Mouse (Mus musculus) lung, adult 2 months (tissue): ENCODE measurements around the gene Glp1r. TPM values are rescaled to one million over a fixed set of nuclear protein-coding genes. Genes with fewer than 3 reads are reported as not detected.

Experiments
- DNase-seq: peaks from one replicate; pipeline ENCODE4 v3.0.0; 2022
- H3K4me1 ChIP-seq: fragments of 200-500 bp; 2 replicates; pipeline ENCODE4 v1.6.1; 2011; ENCODE audit warnings: low read length; ENCODE audit not compliant: control insufficient read depth, insufficient read depth
- H3K4me3 ChIP-seq: fragments of 200-500 bp; replicated peaks from 2 replicates; pipeline ENCODE3; 2011; ENCODE audit warnings: low read depth, mild to moderate bottlenecking, control low read depth, low read length; ENCODE audit errors: extremely low read depth
- CTCF ChIP-seq: fragments of 200-500 bp; IDR thresholded peaks from 2 replicates; pipeline ENCODE4 v1.5.1; 2011; ENCODE audit warnings: mild to moderate bottlenecking, low read length, control low read depth; ENCODE audit not compliant: insufficient read depth
- POLR2A ChIP-seq: fragments of 200-500 bp; IDR thresholded peaks from 2 replicates; pipeline ENCODE4 v1.6.1; 2011; ENCODE audit warnings: low read depth, mild to moderate bottlenecking, control low read depth, low read length, borderline replicate concordance; ENCODE audit errors: extremely low read depth
- WGBS: fragments of 180-500 bp; shearing (Covaris S2); methylation state at CpG from one replicate; pipeline ENCODE4 v1.1.7; 2018; 5-methylcytosine and 5-hydroxymethylcytosine counted together
- polyA plus RNA-seq: library from polyadenylated mRNA; depleted of rRNA; stranded (reverse); fragments of >200 nt; gene quantifications from 2 replicates; pipeline ENCODE4 v1.2.3, GENCODE M21; 2012

Glp1r gene
- polyA plus RNA-seq, 1 experiment: 54.1 TPM

GRCm38 (mm10) chr17:30877456-30877855, 24.2 kb upstream of the Glp1r start:
- WGBS: 68% methylated on average over 7 of the region's 7 CpGs

DNA sequence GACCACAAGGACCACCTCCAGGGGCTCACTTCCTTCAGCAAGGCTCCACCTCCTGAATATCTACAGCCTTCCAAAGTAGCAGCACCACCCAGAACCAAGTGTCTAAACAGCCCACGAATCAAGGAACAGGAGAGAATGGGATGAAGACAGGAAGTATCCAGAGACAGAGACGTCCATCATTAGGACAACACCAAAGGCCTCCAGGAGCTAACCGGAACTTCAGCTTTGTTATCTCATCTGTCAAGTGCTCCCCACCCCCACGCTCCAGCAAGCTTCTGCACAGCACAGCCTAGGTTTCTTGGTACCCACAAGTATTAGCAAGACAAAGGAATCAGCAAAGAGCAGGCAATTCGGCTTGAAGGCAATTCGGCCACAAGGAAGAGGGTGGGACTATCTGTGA, 23.0 kb upstream of the Glp1r start:
- Histone ChIP-seq H3K4me1 (peaks cover 8% of the 10 kb centered on the region), H3K4me3 (no peak overlapping the region)
- no peak for DNase-seq
- TF ChIP-seq POLR2A: no peak
- TF ChIP-seq CTCF: no peak
- WGBS: 23% methylated on average over 6 of the region's 6 CpGs

More at GRCm38 (mm10) chr17:30877456-30877855, 24.2 kb upstream of the Glp1r start:
- H3K4me3 ChIP-seq: no peak overlapping the region
- TF ChIP-seq POLR2A: no peak
- TF ChIP-seq CTCF: no peak
- no peak for DNase-seq
- no peaks in the 10 kb centered on the region for H3K4me1 ChIP-seq

DNA sequence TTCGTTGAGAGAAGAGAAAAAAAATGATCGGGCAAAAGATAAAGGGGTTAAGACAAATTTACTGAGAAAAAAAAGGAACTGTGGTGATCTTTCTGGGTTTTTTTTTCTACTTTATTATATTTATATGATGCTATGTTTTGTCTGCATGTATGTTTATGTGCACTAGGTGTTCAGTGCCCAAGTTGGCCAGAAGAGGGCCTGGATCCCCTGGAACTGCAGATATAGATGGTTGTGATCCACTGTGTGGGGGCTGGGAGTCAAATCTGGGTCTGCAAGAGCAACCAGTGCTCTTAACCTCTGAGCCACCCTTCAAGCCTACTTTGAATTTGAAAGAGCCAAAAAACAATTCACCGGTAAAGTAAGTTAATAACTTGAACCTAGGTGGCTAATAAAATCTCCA, 21.2 kb upstream of the Glp1r start:
- no peak for DNase-seq
- Histone ChIP-seq H3K4me3 (no peak overlapping the region), H3K4me1 (peaks cover 8% of the 10 kb centered on the region)
- TF ChIP-seq POLR2A: no peak
- TF ChIP-seq CTCF: no peak
- WGBS: 89% methylated on average over 3 of the region's 3 CpGs

DNA sequence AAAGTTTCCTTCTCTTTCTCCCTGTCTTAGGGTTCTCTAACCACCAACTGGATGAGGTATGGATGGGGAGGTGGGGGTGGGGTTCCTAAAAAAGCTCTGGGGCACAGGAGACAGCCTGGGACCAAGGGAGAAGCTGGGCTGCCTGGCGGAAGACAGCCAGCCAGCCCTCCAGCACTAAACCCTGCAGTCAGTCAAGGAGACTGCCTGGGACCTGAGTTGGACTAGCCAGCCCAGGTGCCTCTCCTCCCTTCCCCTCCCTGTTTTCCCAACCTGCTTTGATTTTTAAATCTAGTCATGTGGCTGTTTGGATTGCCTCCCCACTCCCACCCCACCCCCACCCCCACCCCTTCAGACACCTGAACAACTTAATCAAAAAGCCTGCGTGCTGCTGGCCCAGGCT, 20.6 kb upstream of the Glp1r start:
- 67% methylated on average over 2 of the region's 2 CpGs for WGBS
- no peak for DNase-seq
- no peak for TF ChIP-seq POLR2A
- no peak for TF ChIP-seq CTCF
- peaks cover 8% of the 10 kb centered on the region for H3K4me1 ChIP-seq
- no peak overlapping the region for H3K4me3 ChIP-seq

- Histone ChIP-seq H3K4me1 (peaks cover 8% of the 10 kb centered on the region), H3K4me3 (no peak overlapping the region)
- TF ChIP-seq CTCF: no peak
- no peak for TF ChIP-seq POLR2A
- 1% methylated on average over 6 of the region's 6 CpGs for WGBS
- DNase-seq: no peak
These were observed 19.4 kb upstream of the Glp1r start for GRCm38 (mm10) chr17:30882206-30882605.

GRCm38 (mm10) chr17:30883534-30883933, 18.1 kb upstream of the Glp1r start:
- TF ChIP-seq CTCF (no peak), POLR2A (no peak)
- peaks cover 8% of the 10 kb centered on the region for H3K4me1 ChIP-seq
- WGBS: 43% methylated on average over 8 of the region's 8 CpGs
- DNase-seq: no peak
- no peak overlapping the region for H3K4me3 ChIP-seq

DNA sequence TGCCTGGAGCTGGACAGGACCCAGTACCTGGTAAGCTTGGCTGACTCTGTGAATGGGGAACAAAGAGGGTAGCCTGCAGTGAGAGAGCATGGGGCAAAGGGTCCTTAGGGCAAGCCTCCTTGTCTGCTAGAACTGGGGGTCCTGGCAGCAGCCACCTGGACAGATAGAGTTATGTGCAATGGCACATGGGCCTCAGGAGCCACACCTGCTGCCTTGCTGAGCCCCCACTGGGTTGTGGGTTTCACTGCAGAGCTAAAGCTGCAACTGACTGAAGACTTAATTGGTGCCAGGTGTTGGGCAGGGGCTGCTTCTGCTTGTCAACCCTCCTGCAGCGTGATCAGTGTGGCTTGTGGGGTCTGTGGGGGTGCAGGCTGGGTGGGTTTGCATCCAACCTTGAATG, 9.5 kb upstream of the Glp1r start:
- Histone ChIP-seq H3K4me3 (no peak overlapping the region), H3K4me1 (no peaks in the 10 kb centered on the region; the same call in 1 of the 2 replicates)
- DNase-seq: no peak
- 33% methylated on average over 1 of the region's 1 CpGs for WGBS
- TF ChIP-seq CTCF (no peak), POLR2A (no peak)

DNA sequence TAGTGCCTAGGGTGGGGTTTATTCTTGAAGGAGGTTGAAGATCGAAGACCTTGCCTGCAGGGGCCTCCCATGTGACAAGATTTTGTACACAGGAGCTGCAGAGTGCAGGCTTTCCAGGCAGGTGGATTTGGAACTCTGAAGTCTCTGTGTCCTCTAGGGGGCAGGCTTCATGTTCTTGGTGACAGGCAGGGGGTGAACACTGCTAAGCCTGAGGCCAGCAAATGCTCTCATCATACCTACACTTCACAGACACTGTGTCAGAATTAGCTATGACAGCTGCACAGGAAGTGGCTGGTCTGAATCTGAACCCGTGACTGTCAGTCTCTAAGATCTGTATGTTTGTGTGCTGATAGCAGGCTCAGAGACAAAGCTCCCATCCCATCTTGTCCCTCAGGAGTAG, 8.9 kb upstream of the Glp1r start:
- DNase-seq: no peak
- Histone ChIP-seq H3K4me1 (no peaks in the 10 kb centered on the region; the same call in 1 of the 2 replicates), H3K4me3 (no peak overlapping the region)
- TF ChIP-seq CTCF (peak; percentile 61), POLR2A (no peak)
- 18% methylated on average over 2 of the region's 2 CpGs for WGBS

GRCm38 (mm10) chr17:30897075-30897474, 4.5 kb upstream of the Glp1r start:
- WGBS: 15% methylated on average over 2 of the region's 2 CpGs
- TF ChIP-seq POLR2A (no peak), CTCF (no peak)
- H3K4me1 ChIP-seq: peaks cover 3% of the 10 kb centered on the region; the same call in 1 of the 2 replicates
- DNase-seq: no peak
- no peak overlapping the region for H3K4me3 ChIP-seq

GRCm38 (mm10) chr17:30904096-30904495, 2.5 kb downstream of the Glp1r start:
- WGBS: 30% methylated on average over 2 of the region's 2 CpGs
- Histone ChIP-seq H3K4me3 (peak overlapping the region; percentile 58), H3K4me1 (0 out of 2 replicates have a peak, but pooled peaks cover 3% of the 10 kb centered on the region)
- no peak for DNase-seq
- TF ChIP-seq CTCF (no peak), POLR2A (no peak)

- 29% methylated on average over 4 of the region's 4 CpGs for WGBS
- H3K4me1 ChIP-seq: no peaks in the 10 kb centered on the region
These were observed 6.0 kb downstream of the Glp1r start for GRCm38 (mm10) chr17:30907577-30907976.

More at GRCm38 (mm10) chr17:30907577-30907976, 6.0 kb downstream of the Glp1r start:
- H3K4me3 ChIP-seq: no peak overlapping the region
- no peak for DNase-seq
- TF ChIP-seq POLR2A (no peak), CTCF (no peak)
